Mouse (Mus musculus): Measurements from ENCODE around the gene Sh2b3.

- TF ChIP-seq CTCF (IDR thresholded peaks at IDR 0.05; ENCODE audit: low read depth), result no peak
- TF ChIP-seq EP300 (IDR thresholded peaks at IDR 0.05; ENCODE audit: low read depth), result no peak
Measured at GRCm38 (mm10) chr5:121876901-121877300, 39.5 kb upstream of the Sh2b3 start.

Data from liver, embryonic 14.5 days (tissue).